Mouse (Mus musculus): ENCODE data around the gene Arhgap18. TPM values are rescaled to one million over a fixed set of nuclear protein-coding genes. Genes with fewer than 3 reads are reported as not detected.

Arhgap18 gene
- polyA plus RNA-seq, 1 experiment = 2.3 TPM

- no peak for TF ChIP-seq POLR2A (IDR thresholded peaks at IDR 0.05; ENCODE audit: control insufficient read depth, extremely low read depth, insufficient read depth, low read length, poor library complexity)
- no peak overlapping the region for H3K27ac ChIP-seq (ENCODE audit: control insufficient read depth, insufficient read depth, low read length)
- no peak for DNase-seq
- no peaks in the 10 kb centered on the region for H3K4me1 ChIP-seq (replicated peaks; ENCODE audit: control insufficient read depth, insufficient read depth, low read length)
- no peaks in the 10 kb centered on the region for H3K36me3 ChIP-seq (ENCODE audit: control insufficient read depth, insufficient read depth, low read length)
- H3K4me3 ChIP-seq (ENCODE audit: control insufficient read depth, insufficient read depth, low read length) = no peak overlapping the region
- H3K27me3 ChIP-seq (ENCODE audit: control insufficient read depth, insufficient read depth, low read length) = no peaks in the 10 kb centered on the region
- WGBS = 97% methylated on average over 8 of the region's 8 CpGs
These were observed 102.8 kb downstream of the Arhgap18 start for GRCm38 (mm10) chr10:26855851-26856535.

GRCm38 (mm10) chr10:26857583-26857982 lies 104.4 kb downstream of the Arhgap18 start:
- no peaks in the 10 kb centered on the region for H3K27me3 ChIP-seq (ENCODE audit: control insufficient read depth, insufficient read depth, low read length)
- 98% methylated on average over 4 of the region's 4 CpGs for WGBS
- TF ChIP-seq POLR2A (IDR thresholded peaks at IDR 0.05; ENCODE audit: control insufficient read depth, extremely low read depth, insufficient read depth, low read length, poor library complexity) (no peak), CTCF (IDR thresholded peaks at IDR 0.05; ENCODE audit: borderline replicate concordance, control insufficient read depth, extremely low read depth, insufficient read depth, low read length, poor library complexity) (no peak)
- no peaks in the 10 kb centered on the region for H3K4me1 ChIP-seq (replicated peaks; ENCODE audit: control insufficient read depth, insufficient read depth, low read length)
- H3K4me3 ChIP-seq (ENCODE audit: control insufficient read depth, insufficient read depth, low read length) = no peak overlapping the region
- H3K36me3 ChIP-seq (ENCODE audit: control insufficient read depth, insufficient read depth, low read length) = no peaks in the 10 kb centered on the region
- H3K27ac ChIP-seq (ENCODE audit: control insufficient read depth, insufficient read depth, low read length) = no peak overlapping the region
- no peak for DNase-seq

- TF ChIP-seq POLR2A (IDR thresholded peaks at IDR 0.05; ENCODE audit: control insufficient read depth, extremely low read depth, insufficient read depth, low read length, poor library complexity) (no peak), CTCF (IDR thresholded peaks at IDR 0.05; ENCODE audit: borderline replicate concordance, control insufficient read depth, extremely low read depth, insufficient read depth, low read length, poor library complexity) (no peak)
- 92% methylated on average over 4 of the region's 4 CpGs for WGBS
- Histone ChIP-seq H3K4me3 (ENCODE audit: control insufficient read depth, insufficient read depth, low read length) (no peak overlapping the region), H3K27ac (ENCODE audit: control insufficient read depth, insufficient read depth, low read length) (no peak overlapping the region), H3K27me3 (ENCODE audit: control insufficient read depth, insufficient read depth, low read length) (no peaks in the 10 kb centered on the region), H3K4me1 (replicated peaks; ENCODE audit: control insufficient read depth, insufficient read depth, low read length) (no peaks in the 10 kb centered on the region), H3K36me3 (ENCODE audit: control insufficient read depth, insufficient read depth, low read length) (no peaks in the 10 kb centered on the region)
- DNase-seq = no peak
These were observed 105.3 kb downstream of the Arhgap18 start for GRCm38 (mm10) chr10:26858537-26858936.

GRCm38 (mm10) chr10:26861231-26861630 lies 108.0 kb downstream of the Arhgap18 start:
- H3K36me3 ChIP-seq (ENCODE audit: control insufficient read depth, insufficient read depth, low read length) = no peaks in the 10 kb centered on the region
- no peak overlapping the region for H3K27ac ChIP-seq (ENCODE audit: control insufficient read depth, insufficient read depth, low read length)
- TF ChIP-seq POLR2A (IDR thresholded peaks at IDR 0.05; ENCODE audit: control insufficient read depth, extremely low read depth, insufficient read depth, low read length, poor library complexity) = no peak
- TF ChIP-seq CTCF (IDR thresholded peaks at IDR 0.05; ENCODE audit: borderline replicate concordance, control insufficient read depth, extremely low read depth, insufficient read depth, low read length, poor library complexity) = no peak
- H3K4me3 ChIP-seq (ENCODE audit: control insufficient read depth, insufficient read depth, low read length) = no peak overlapping the region
- H3K4me1 ChIP-seq (replicated peaks; ENCODE audit: control insufficient read depth, insufficient read depth, low read length) = no peaks in the 10 kb centered on the region
- H3K27me3 ChIP-seq (ENCODE audit: control insufficient read depth, insufficient read depth, low read length) = no peaks in the 10 kb centered on the region
- DNase-seq = no peak

- WGBS = 91% methylated on average over 4 of the region's 4 CpGs
- TF ChIP-seq CTCF (IDR thresholded peaks at IDR 0.05; ENCODE audit: borderline replicate concordance, control insufficient read depth, extremely low read depth, insufficient read depth, low read length, poor library complexity) (no peak), POLR2A (IDR thresholded peaks at IDR 0.05; ENCODE audit: control insufficient read depth, extremely low read depth, insufficient read depth, low read length, poor library complexity) (no peak)
- Histone ChIP-seq H3K4me3 (ENCODE audit: control insufficient read depth, insufficient read depth, low read length) (no peak overlapping the region), H3K36me3 (ENCODE audit: control insufficient read depth, insufficient read depth, low read length) (no peaks in the 10 kb centered on the region), H3K27me3 (ENCODE audit: control insufficient read depth, insufficient read depth, low read length) (no peaks in the 10 kb centered on the region), H3K4me1 (replicated peaks; ENCODE audit: control insufficient read depth, insufficient read depth, low read length) (no peaks in the 10 kb centered on the region), H3K27ac (ENCODE audit: control insufficient read depth, insufficient read depth, low read length) (no peak overlapping the region)
- DNase-seq = no peak
These were observed 109.0 kb downstream of the Arhgap18 start for GRCm38 (mm10) chr10:26862207-26862606.

GRCm38 (mm10) chr10:26863982-26864381 lies 110.8 kb downstream of the Arhgap18 start:
- Histone ChIP-seq H3K27me3 (ENCODE audit: control insufficient read depth, insufficient read depth, low read length) (no peaks in the 10 kb centered on the region), H3K36me3 (ENCODE audit: control insufficient read depth, insufficient read depth, low read length) (no peaks in the 10 kb centered on the region), H3K27ac (ENCODE audit: control insufficient read depth, insufficient read depth, low read length) (no peak overlapping the region), H3K4me1 (replicated peaks; ENCODE audit: control insufficient read depth, insufficient read depth, low read length) (no peaks in the 10 kb centered on the region), H3K4me3 (ENCODE audit: control insufficient read depth, insufficient read depth, low read length) (no peak overlapping the region)
- WGBS = 98% methylated on average over 1 of the region's 1 CpGs
- TF ChIP-seq POLR2A (IDR thresholded peaks at IDR 0.05; ENCODE audit: control insufficient read depth, extremely low read depth, insufficient read depth, low read length, poor library complexity) (no peak), CTCF (IDR thresholded peaks at IDR 0.05; ENCODE audit: borderline replicate concordance, control insufficient read depth, extremely low read depth, insufficient read depth, low read length, poor library complexity) (no peak)
- DNase-seq = no peak

- WGBS = 92% methylated on average over 2 of the region's 2 CpGs
- no peak for TF ChIP-seq CTCF (IDR thresholded peaks at IDR 0.05; ENCODE audit: borderline replicate concordance, control insufficient read depth, extremely low read depth, insufficient read depth, low read length, poor library complexity)
- TF ChIP-seq POLR2A (IDR thresholded peaks at IDR 0.05; ENCODE audit: control insufficient read depth, extremely low read depth, insufficient read depth, low read length, poor library complexity) = no peak
- DNase-seq = no peak
- no peak overlapping the region for H3K4me3 ChIP-seq (ENCODE audit: control insufficient read depth, insufficient read depth, low read length)
- H3K27me3 ChIP-seq (ENCODE audit: control insufficient read depth, insufficient read depth, low read length) = no peaks in the 10 kb centered on the region
- H3K27ac ChIP-seq (ENCODE audit: control insufficient read depth, insufficient read depth, low read length) = no peak overlapping the region
- no peaks in the 10 kb centered on the region for H3K36me3 ChIP-seq (ENCODE audit: control insufficient read depth, insufficient read depth, low read length)
- H3K4me1 ChIP-seq (replicated peaks; ENCODE audit: control insufficient read depth, insufficient read depth, low read length) = no peaks in the 10 kb centered on the region
These were observed 117.6 kb downstream of the Arhgap18 start for GRCm38 (mm10) chr10:26870802-26871201.
